Mouse (Mus musculus) activated CD4-positive, CD25-positive, alpha-beta regulatory T cell, adult 4 months (primary cell): ENCODE results near the gene Pak7. TPM values are rescaled to one million over a fixed set of nuclear protein-coding genes. Genes with fewer than 3 reads are reported as not detected.
"Not testable (repeated sequence)": the region's sequence is repeated elsewhere in the genome, so short reads cannot be mapped to it uniquely, and the experiment has no call there.

Source experiments
- ATAC-seq: one replicate; pipeline ENCODE4 v1.8.0; 2017
- polyA plus RNA-seq, 2 experiments: library from polyadenylated mRNA; unstranded; fragments of 100-300 nt; shearing (Covaris generic); gene quantifications; one replicate each; pipeline ENCODE4 v1.2.1; 2017

The Pak7 gene
- not detected for polyA plus RNA-seq

DNA sequence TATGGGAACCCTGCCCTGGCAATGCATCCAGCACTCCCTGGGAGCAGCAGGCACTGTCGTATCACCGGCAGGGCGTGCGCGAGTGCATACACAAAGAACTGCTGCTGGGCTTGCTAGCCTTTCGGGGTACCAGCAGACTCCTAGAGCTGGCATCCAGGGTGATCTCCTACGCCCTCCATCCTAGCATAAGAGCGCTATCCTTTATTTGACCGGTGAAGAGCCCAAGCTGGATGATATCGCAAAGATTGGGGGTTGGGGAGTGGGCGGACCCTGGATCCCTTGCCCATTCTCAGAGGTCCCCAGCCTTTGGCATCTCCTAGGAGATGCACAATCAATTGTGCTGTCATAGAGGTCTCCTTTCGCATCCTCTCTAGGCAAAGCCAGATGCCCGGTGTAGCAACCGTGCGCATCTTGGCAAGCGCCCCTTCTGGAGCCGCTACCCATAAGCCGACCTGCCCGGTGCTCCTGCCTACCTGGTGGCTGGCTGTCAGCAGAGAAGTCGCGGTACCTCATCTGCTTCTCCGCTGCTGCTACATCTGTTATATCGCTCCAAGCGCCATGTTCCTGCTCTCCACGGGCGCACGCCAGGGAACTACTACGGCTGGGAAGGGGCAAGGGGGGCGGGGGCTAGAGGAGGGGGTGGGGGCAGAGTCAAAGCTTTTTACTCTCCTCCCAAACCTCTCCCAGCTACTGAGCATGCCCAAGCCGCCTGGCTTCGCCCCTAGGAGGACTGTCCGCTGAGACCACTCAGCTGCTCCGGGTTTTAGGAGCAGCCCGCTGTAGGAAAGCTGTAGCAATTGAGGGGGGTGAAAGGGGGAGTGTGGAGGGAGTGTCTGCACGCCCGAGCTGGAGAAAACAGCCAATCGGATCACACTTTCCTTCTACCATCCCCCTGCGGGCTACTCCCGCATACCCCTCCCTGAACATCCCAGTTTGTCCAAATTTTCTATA lies at the start of gene Pak7:
Gene Pak7 (minus strand): TSS at position 787 of the 951 bp plus-strand sequence.
- no peak for ATAC-seq

DNA sequence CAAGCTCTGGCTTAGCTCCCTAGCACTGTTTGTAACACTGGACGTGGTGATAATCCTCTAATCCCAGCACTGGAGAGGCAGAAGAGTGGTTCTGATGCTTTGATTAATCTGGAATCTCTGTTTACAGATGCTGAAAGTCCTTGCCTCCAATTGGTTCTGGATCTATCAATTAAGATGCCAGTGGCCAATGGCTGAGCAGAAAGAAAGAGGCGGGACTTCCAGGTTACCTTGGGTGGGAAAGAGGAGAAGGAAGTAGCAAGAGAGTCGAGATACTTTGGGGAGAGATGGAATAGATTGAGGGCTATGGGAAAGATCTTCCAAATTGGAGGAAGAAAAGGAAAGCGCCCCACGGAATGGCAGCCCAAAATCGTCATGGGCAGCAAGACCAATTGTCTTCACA lies 37.8 kb upstream of the Pak7 start:
- no peak for ATAC-seq

DNA sequence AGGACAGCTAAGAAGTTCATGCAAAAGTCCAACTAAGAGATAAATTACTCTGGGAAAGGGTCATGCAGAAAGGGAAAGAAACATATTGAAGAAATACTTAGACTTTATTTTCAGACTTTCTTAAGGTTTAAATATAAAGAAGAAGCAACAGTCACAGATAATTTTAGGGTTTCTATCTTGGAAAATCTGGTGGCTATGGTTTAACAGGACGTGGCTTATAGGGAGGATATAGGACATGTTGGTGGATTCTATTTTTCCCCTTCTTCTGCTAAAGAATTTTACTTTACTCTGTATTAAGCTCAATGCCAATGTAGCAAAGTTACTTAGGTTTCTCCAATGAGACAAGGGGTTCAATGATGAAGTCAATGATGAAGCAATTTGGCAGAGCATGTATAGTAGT lies 31.8 kb upstream of the Pak7 start:
- no peak for ATAC-seq

DNA sequence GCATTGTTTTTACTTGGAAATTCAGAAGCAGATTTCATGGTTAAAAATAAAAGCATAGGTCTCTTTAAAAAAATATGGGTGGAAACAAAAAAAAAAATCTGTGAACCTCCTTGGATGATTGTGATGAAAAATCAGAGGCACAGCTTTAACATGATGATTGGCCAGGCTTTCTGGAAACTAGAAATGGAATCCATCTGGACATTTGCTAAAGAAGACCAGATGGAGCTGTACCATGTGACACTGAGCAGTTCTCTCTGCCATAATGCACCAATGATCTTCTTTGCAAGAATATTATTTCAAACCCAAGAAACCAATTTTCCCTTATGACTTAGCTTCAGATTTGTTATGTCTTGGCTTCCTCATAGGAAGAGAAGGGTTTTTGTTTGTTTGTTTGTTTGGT lies 28.6 kb upstream of the Pak7 start:
- ATAC-seq: no peak

DNA sequence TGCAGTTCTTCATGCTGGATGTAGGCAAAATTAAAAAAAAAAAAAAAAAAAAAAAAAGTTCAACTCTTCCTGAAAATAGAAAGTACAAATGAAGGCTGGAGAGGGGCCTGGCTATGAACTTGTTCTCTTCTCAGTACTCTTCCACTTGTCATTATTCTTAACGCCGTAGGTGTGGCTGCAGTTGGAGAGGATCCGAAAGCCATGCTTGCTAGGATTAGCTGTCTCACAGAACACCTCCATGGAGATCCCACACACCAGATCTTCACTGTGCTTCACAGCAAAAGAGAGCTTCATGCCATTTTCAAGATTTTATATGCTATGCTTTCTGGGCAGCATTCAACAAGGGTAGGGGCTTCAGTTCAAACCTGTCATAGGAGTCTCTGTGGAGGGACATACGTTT lies 14.8 kb upstream of the Pak7 start:
- ATAC-seq: no peak

DNA sequence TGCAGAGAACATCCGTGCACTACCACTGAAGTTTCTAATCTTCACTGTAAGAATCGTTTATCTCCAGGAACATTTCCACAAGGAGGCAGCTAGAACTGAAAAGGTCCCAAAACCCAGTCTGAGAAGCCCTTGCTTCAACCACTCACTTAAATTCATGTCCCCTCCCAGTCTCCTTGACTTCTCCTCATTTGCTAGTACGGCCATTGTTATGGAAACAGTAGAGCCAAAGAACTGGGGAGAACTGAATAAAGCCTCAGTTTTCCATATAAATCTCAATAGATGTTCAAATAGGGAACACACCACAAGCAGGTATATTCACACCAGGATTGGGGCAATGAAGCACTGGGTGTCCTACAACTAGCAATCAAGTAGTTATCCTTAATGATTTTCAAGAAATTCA lies 12.4 kb downstream of the Pak7 start:
- no peak for ATAC-seq

DNA sequence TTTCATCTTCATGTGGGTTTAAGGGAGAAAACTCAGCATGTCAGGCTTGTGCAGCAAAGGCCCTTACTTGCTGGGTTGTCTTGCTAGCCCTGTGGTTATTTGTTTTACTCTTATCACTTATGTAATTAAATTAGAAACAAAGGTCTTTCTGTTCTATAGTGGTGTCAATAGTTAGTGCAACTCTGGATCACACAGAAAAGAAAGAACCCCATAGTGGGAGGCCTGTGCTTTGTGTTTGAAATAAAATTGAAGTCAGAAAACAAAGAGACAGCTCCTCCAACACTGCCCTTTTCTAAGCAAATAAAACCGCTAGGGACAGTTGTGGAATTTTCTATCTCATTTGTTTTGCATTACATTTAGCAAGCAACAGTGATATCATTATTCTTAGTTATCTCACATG lies 15.4 kb downstream of the Pak7 start:
- ATAC-seq: no peak

DNA sequence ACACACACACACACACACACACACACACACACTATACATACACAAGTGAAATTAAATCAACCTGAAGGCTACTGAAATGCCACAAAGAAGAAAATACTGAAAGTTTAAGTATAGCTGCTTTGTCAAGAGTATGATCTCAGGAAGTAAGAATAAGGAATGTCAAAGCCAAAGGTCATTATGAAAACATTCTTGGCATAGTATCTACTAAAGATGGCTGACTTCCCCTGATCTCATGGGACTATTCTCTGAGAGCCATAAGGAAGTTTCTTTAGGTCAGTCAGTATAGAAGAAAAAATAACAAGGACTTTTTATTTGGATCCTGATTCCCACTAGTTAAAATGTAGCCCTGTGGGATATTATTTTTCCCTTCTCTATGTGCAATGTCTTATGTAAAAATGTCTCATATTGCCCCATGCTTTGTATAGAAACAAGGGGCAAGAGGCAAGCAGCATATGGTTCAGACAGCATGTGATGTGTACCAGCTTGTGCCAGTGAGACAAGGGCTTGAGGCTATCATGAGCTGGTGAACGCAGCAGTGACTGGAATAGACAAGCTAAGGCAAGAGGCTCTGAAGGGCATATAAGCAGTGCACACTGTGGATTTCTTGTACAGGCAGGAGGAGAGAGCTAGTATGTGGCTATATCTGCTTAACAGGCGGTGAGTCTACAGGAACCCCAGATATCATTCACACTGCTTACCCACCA lies 36.2 kb downstream of the Pak7 start:
- no peak for ATAC-seq

DNA sequence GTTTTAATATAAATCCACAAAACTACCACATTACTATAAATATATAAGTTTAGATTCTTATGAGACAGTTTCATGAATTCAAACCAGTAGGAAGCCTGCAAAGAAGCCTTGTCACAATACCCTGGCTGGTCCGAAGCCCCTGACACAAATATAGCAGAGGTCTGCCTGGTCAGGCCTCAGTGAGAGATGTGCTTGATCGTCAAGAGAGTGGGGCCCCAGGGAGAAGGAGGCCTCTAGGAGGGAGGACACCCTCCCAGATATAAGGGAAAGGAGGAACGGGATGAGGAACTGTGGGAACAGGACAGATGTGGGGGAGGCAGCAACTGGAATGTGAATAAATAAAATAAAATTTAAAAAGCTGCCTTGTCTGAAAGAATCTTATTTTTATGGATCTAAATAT lies 37.3 kb downstream of the Pak7 start:
- no peak for ATAC-seq

DNA sequence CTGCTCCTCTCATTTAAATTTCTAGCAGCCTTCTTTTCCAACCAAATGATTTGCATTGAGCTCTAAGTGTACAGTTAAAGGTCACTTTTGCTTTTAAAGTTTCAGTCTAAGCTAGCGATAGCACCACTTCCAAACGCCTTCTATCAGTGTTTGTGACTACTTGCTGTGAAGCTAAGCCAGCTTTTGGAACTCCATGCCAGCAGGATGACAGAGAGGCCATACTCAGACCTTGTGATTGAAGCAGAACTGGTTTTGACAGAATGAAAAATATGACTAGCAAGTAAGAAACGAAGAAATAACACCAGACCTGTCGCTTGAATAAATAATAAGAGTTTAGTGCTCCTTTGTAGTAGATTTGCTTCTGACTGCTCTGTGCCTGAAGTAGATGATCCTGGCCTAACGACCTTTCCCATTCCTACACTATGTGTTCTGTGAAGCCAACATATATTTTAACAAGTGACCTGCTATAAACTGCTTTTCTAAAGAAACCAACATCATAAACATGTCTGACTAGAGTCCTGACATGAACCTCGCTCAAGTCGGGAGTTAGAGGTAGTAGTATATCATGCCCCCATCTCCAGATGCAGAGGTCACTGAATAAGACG lies 38.0 kb downstream of the Pak7 start:
- no peak for ATAC-seq

DNA sequence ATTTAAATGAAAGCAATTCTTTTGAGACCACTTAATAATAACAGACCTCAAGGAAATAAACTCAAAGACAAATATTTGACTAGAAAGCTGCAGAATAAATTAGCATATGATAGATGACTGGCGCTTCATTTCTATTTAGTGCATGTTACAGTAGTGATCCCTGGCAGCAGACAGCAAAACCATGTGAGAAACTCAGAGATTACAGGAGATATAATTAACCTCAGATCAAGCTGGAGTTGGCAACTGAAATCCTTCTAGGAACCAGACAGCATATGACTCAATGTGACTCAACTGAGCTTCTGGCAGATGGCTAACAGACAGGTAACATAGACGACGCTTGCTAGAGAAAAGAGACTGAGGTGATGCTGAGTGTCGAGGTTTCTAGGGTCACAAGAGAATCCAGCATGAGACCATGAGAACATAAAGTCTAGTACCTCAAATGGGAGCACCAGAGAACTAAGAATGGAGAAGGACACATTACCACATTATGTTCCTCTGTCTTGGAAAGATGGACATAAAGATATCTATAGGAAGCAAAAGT lies 43.5 kb downstream of the Pak7 start:
- ATAC-seq: not testable (repeated sequence)

DNA sequence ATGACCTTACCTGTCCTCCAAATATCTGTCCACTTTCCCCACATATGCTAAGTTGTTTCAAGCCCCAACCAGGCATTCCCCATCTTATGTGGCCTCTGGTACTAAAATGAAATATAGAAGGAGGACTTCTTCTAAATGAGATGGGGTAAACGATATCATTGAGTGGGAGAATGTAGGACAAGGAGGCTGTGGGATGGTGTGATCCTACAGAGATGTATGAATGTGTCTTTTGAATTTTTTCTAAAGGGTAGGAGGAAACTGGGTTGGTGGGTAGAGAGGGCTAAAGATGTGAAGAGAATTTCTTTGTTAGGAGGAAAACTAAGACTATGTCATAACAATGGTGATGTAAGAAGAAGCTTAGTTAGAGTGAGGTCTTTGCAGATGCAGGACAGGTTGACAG lies 57.8 kb downstream of the Pak7 start:
- ATAC-seq: no peak

DNA sequence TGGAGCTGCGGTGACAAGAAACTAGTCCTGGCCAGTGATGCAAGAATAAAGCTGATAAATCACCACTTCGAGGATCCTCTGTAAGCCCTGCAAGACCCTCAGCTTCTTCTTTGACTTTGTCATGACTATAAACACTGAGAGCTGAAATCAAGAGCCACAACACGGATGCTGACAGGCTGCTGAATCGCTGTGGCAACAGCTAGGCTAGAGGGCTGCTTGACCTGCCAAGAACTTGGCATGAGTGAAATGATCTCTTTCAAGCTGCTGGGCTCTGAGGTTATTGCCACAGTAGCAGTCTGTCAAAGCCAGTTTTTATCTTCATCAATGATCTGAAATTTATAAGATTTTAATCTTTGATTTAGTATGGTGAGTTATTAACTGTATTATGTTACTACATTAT lies 62.1 kb downstream of the Pak7 start:
- no peak for ATAC-seq

DNA sequence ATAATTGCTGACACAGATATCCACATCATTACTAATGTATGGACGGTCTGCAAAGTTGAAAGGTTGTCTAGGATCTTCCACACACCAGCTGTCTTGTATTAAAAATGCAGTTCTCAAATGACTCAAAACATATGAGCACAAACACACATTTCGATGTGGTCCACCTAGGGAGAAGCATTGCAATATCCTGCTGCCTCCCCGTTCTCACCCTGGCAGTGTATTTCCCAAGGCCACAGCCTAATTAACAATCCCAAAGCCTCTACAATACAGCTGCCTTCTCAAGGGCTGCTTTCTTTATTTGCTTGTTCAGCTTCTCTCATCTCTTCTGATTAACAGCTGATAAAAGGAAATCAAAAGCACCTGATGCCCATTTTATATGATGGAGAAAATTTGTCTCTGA lies 78.5 kb downstream of the Pak7 start:
- ATAC-seq: no peak

DNA sequence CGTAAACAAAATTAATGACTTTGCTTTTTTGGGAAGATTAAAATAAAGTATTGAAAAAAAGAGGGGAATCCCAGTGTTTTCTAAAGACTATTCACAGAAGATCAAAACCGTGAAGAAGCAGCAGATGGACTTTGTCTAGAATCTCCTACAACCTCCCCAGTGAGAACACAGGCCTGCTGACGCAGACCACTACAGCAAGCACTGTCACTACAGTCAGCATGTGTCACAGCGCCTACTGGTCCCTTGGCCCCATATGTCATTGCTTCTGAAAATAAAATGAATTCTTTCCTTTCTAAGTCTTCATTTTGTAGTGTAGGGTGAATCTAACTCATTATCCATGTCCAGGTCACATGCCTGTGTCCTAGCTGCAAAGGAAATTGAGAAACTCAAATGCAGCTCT lies 79.0 kb downstream of the Pak7 start:
- ATAC-seq: no peak

DNA sequence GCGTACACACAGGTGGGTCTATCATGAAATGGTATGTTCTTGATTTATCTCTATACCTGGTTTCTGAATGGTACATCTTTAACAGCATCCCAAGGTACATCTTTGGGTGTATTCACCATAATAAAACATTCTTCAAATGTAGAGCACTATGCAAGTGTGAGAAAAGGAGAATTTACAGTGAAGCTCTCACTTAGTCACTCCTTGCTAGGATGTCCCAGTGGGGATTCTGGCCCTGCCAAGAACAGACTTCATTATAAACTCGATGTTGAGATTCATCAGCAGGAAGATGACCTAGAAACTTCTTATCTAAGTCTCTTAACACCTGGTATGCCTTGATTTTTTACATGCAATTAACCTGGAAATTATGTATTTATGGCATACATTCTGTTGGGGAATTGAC lies 85.6 kb downstream of the Pak7 start:
- ATAC-seq: no peak

DNA sequence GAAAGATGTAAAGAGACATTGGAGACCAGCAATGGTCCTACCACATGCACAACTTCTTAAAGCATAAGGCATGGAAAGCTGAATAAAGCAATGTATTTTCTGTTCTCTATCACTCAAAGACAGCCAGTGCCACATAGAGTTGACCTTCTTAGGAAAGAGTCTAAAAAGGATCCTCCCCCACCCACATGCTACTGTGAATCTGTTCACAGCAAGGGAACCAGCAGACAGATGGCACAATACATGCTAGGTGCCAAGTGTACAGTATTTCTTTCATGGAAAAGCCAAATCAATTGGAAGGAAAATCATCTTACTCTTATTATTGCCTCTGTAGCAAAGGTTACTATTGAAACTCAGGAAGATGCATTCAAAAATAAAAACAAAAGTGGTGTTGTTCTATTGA lies 86.4 kb downstream of the Pak7 start:
- ATAC-seq: no peak

DNA sequence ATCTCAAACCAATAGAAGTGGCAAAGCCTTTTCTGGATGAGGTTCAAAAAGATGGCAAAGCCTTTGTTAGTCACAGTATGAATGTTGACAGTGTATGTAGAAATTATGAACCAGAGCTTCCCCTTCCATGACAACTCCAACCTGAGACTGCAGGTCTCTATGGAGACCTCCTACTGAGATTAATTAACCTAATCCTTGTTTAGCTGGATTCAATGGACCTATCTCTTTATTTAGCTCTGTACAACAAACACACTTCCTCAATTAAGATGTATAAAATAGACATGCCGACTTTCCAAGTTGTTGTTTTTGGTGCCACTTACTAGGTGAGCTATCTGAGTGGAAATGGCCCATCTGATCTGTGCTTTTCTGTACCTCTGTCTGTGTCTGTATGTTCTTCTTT lies 90.4 kb downstream of the Pak7 start:
- ATAC-seq: no peak

DNA sequence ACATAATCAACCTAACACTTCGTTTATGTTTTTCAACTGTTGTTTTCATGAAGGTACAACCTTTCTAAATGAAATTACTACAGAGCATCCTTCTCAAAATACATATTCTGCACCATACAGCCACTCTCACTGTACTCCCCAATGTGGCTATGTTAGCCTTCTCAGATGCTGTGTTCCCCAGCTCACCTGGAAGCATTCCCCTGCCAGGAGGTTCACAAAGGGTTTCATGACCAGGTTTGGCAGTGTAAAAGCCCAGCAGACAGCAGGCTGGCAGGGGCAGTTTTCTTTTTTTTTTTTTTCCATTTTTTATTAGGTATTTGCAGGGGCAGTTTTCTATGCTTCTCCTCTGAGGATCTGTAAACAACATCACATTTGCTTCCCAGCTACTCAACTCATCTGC lies 105.7 kb downstream of the Pak7 start:
- no peak for ATAC-seq

DNA sequence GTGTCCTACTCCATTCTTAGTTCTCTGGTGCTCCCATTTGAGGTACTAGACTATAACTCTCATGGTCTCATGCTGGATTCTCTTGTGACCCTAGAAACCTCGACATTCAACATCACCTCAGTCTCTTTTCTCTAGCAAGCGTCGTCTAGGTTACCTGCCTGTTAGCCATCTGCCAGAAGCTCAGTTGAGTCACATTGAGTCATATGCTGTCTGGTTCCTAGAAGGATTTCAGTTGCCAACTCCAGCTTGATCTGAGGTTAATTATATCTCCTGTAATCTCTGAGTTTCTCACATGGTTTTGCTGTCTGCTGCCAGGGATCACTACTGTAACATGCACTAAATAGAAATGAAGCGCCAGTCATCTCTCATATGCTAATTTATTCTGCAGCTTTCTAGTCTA lies 145.8 kb downstream of the Pak7 start:
- ATAC-seq: not testable (repeated sequence)

DNA sequence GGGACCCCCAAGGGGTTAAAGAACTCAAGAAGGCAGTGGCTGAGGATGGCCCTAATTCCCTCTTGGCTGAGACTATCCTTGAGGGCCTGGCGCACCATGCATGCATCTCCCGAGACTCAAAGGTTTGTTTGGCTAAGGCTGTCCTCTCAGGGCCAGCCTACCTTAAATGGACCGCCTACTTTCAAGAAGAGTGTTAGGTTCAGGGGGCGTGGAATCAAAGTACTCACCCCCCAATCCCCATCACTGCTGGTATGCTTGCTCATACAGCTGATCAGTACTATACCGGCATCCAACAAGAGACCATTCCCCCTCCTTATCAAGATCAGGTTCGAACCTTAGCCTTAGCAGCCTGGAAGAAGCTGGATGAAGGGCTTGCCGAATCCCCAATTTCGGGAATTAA lies 156.5 kb downstream of the Pak7 start:
- ATAC-seq: no peak

DNA sequence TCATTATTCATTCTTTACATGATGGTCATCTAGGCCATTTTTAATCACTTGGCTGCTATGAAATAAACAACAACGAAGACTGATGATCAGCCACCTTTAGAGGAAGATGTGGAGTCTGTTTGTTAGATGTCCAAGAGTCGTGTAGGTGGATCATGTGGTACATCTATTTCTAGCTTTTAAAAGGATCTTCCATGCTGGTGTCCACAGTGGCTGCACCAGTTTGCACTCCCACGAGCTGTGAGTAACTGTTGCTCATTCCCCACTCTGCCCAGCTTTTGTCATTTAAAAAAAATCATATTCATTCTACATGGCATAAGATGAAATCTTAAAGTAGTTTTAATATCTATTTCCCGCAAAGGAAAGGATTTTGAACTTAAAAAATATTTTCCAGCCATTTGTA lies 183.7 kb downstream of the Pak7 start:
- ATAC-seq: no peak

DNA sequence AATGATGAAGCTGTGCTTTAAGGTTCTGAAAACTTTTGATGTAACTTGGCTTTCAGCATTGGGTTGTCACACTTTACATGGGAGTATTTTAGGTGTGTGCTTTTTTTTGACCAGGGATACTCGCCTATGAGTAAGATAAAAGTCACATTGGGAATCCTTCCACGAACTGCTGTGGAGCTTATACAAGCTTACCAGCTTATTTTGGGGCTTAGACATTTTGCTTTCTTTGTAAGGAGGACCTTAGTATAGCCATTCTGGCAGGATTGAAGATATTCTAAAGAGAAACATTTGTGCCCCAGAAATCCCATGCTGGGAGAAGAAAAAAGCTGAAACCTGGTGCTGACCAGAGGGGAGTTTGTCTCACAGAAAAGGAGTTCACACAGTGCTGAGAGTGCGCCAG lies 212.7 kb downstream of the Pak7 start:
- no peak for ATAC-seq
